Mouse (Mus musculus): ENCODE data around the gene Ehhadh.

The Ehhadh gene

DNA sequence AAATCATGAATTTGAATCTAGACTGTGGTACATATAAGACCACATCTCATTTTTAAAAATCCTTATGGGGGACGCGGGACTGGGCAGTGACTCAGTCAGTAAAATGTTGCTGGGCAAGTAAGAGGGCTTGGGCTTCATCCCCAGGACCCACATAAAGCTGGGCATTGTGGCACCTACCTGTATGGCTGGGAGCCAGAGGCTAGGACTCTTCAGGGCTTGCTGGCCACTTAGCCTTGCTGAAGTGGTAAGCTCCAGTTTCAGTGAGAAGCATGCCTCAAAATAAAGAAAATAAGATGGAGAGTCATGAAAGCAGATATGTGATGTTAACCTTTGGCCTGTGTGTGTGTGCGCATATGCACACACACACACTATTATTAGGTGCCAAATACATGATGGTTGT lies 60.2 kb downstream of the Ehhadh start:
- no peak for DNase-seq

GRCm38 (mm10) chr16:21724261-21724660 lies 63.3 kb downstream of the Ehhadh start:
- DNase-seq = no peak

GRCm38 (mm10) chr16:21719770-21720169 lies 67.8 kb downstream of the Ehhadh start:
- peak; percentile 20 for DNase-seq

- DNase-seq = no peak
These were observed 73.1 kb downstream of the Ehhadh start for GRCm38 (mm10) chr16:21714516-21714915.
